Mouse (Mus musculus): ENCODE results near the gene Ace3. TPM values are rescaled to one million over a fixed set of nuclear protein-coding genes. Genes with fewer than 3 reads are reported as not detected.
A peak's percentile ranks its signal among the peaks of the same experiment; 100 is the strongest.
"Not testable (repeated sequence)": the region's sequence is repeated elsewhere in the genome, so short reads cannot be mapped to it uniquely, and the experiment has no call there.

Gene Ace3
- polyA plus RNA-seq, 1 experiment = not detected

- peaks cover 3% of the 10 kb centered on the region for H3K4me1 ChIP-seq (ENCODE audit: control insufficient read depth, insufficient read depth, low read length)
- H3K27me3 ChIP-seq (ENCODE audit: control insufficient read depth, insufficient read depth, low read length, poor library complexity, severe bottlenecking) = no peaks in the 10 kb centered on the region
- no peak for TF ChIP-seq POLR2A (IDR thresholded peaks at IDR 0.05; ENCODE audit: insufficient read depth, low read length)
- TF ChIP-seq CTCF (IDR thresholded peaks at IDR 0.05; ENCODE audit: low read depth, low read length) = no peak
- no peak for TF ChIP-seq EP300 (IDR thresholded peaks at IDR 0.05; ENCODE audit: insufficient read depth, low read depth, low read length)
- no peaks in the 10 kb centered on the region for H3K36me3 ChIP-seq (ENCODE audit: control insufficient read depth, insufficient read depth, low read length, poor library complexity, severe bottlenecking)
- no peak overlapping the region for H3K4me3 ChIP-seq (ENCODE audit: low read depth, low read length)
- no peak overlapping the region for H3K27ac ChIP-seq (ENCODE audit: insufficient read depth, low read length)
- no peak overlapping the region for H3K9ac ChIP-seq (ENCODE audit: low read depth, poor library complexity, severe bottlenecking)
- no peaks in the 10 kb centered on the region for H3K9me3 ChIP-seq (replicated peaks; ENCODE audit: control insufficient read depth, insufficient read depth, low read length, poor library complexity, severe bottlenecking)
These were observed 31.3 kb downstream of the Ace3 start for GRCm38 (mm10) chr11:106025774-106026173.

- Histone ChIP-seq H3K27me3 (ENCODE audit: control insufficient read depth, insufficient read depth, low read length, poor library complexity, severe bottlenecking) (no peaks in the 10 kb centered on the region), H3K4me1 (ENCODE audit: control insufficient read depth, insufficient read depth, low read length) (no peaks in the 10 kb centered on the region), H3K9ac (ENCODE audit: low read depth, poor library complexity, severe bottlenecking) (no peak overlapping the region), H3K36me3 (ENCODE audit: control insufficient read depth, insufficient read depth, low read length, poor library complexity, severe bottlenecking) (no peaks in the 10 kb centered on the region), H3K4me3 (ENCODE audit: low read depth, low read length) (no peak overlapping the region), H3K9me3 (replicated peaks; ENCODE audit: control insufficient read depth, insufficient read depth, low read length, poor library complexity, severe bottlenecking) (no peaks in the 10 kb centered on the region), H3K27ac (ENCODE audit: insufficient read depth, low read length) (no peak overlapping the region)
- no peak for TF ChIP-seq POLR2A (IDR thresholded peaks at IDR 0.05; ENCODE audit: insufficient read depth, low read length)
- no peak for TF ChIP-seq EP300 (IDR thresholded peaks at IDR 0.05; ENCODE audit: insufficient read depth, low read depth, low read length)
- peak; percentile 74 for TF ChIP-seq CTCF (IDR thresholded peaks at IDR 0.05; ENCODE audit: low read depth, low read length)
These were observed 32.1 kb downstream of the Ace3 start for GRCm38 (mm10) chr11:106026465-106027151.

DNA sequence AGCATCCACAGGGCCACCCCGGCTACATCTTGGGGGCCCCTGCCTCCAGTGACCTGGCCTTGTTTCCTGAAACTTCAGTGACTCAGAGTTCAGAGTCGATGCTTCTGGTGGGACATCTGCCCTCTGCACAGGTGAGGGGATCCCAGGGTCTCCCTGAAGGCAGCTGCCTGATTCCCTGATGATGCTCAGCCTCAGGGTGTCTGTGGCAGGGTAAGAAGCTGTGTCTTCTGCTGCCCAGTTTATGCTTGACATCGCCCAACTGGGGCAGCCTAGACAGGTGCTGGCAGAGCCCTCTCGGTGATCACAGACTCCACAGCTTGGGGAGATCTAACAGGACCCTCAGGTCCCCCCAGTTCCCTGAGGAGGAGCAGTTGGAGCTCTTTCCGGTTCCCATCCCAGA is 33.1 kb downstream of the Ace3 start:
- Histone ChIP-seq H3K4me3 (ENCODE audit: low read depth, low read length) (no peak overlapping the region), H3K36me3 (ENCODE audit: control insufficient read depth, insufficient read depth, low read length, poor library complexity, severe bottlenecking) (no peaks in the 10 kb centered on the region), H3K9me3 (replicated peaks; ENCODE audit: control insufficient read depth, insufficient read depth, low read length, poor library complexity, severe bottlenecking) (0 out of 2 replicates have a peak, but pooled peaks cover 3% of the 10 kb centered on the region), H3K9ac (ENCODE audit: low read depth, poor library complexity, severe bottlenecking) (no peak overlapping the region), H3K27ac (ENCODE audit: insufficient read depth, low read length) (no peak overlapping the region), H3K27me3 (ENCODE audit: control insufficient read depth, insufficient read depth, low read length, poor library complexity, severe bottlenecking) (no peaks in the 10 kb centered on the region), H3K4me1 (ENCODE audit: control insufficient read depth, insufficient read depth, low read length) (no peaks in the 10 kb centered on the region)
- no peak for TF ChIP-seq POLR2A (IDR thresholded peaks at IDR 0.05; ENCODE audit: insufficient read depth, low read length)
- no peak for TF ChIP-seq EP300 (IDR thresholded peaks at IDR 0.05; ENCODE audit: insufficient read depth, low read depth, low read length)
- TF ChIP-seq CTCF (IDR thresholded peaks at IDR 0.05; ENCODE audit: low read depth, low read length) = no peak

- H3K4me1 ChIP-seq (ENCODE audit: control insufficient read depth, insufficient read depth, low read length); H3K27me3 ChIP-seq (ENCODE audit: control insufficient read depth, insufficient read depth, low read length, poor library complexity, severe bottlenecking); H3K27ac ChIP-seq (ENCODE audit: insufficient read depth, low read length); H3K9me3 ChIP-seq (replicated peaks; ENCODE audit: control insufficient read depth, insufficient read depth, low read length, poor library complexity, severe bottlenecking); H3K36me3 ChIP-seq (ENCODE audit: control insufficient read depth, insufficient read depth, low read length, poor library complexity, severe bottlenecking): not testable (repeated sequence)
- Histone ChIP-seq H3K4me3 (ENCODE audit: low read depth, low read length) (peak overlapping the region; percentile 74), H3K9ac (ENCODE audit: low read depth, poor library complexity, severe bottlenecking) (peak overlapping the region; percentile 47; the same call in 1 of the 2 replicates)
These were observed 37.6 kb downstream of the Ace3 start for GRCm38 (mm10) chr11:106032074-106032473.

DNA sequence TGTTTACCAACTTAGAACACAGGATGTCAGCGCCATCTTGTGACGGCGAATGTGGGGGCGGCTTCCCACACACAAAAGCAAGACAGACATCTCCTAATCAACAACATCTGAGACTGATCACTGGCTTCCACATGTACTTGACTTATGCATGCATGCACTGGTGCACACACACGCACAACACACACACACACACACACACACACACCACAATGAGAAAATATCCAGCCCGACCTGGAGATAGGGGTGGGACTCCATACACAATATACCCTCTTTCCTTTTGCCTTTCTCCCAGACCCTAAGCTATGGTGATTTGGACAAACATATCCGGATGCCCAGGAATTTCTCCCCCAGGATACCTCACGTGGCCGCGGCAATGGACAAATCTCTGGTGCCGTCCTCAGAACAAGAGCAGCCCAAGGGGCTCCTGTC is 39.0 kb downstream of the Ace3 start:
- no peak for TF ChIP-seq CTCF (IDR thresholded peaks at IDR 0.05; ENCODE audit: low read depth, low read length)
- no peak for TF ChIP-seq EP300 (IDR thresholded peaks at IDR 0.05; ENCODE audit: insufficient read depth, low read depth, low read length)
- TF ChIP-seq POLR2A (IDR thresholded peaks at IDR 0.05; ENCODE audit: insufficient read depth, low read length) = no peak
- Histone ChIP-seq H3K36me3 (ENCODE audit: control insufficient read depth, insufficient read depth, low read length, poor library complexity, severe bottlenecking) (no peaks in the 10 kb centered on the region), H3K27ac (ENCODE audit: insufficient read depth, low read length) (peak overlapping the region; percentile 69), H3K9me3 (replicated peaks; ENCODE audit: control insufficient read depth, insufficient read depth, low read length, poor library complexity, severe bottlenecking) (0 out of 2 replicates have a peak, but pooled peaks cover 3% of the 10 kb centered on the region), H3K9ac (ENCODE audit: low read depth, poor library complexity, severe bottlenecking) (peak overlapping the region; percentile 41), H3K4me3 (ENCODE audit: low read depth, low read length) (peak overlapping the region; percentile 85), H3K4me1 (ENCODE audit: control insufficient read depth, insufficient read depth, low read length) (no peaks in the 10 kb centered on the region), H3K27me3 (ENCODE audit: control insufficient read depth, insufficient read depth, low read length, poor library complexity, severe bottlenecking) (no peaks in the 10 kb centered on the region)

GRCm38 (mm10) chr11:106034986-106035385 is 40.5 kb downstream of the Ace3 start:
- Histone ChIP-seq H3K4me3 (ENCODE audit: low read depth, low read length) (no peak overlapping the region), H3K36me3 (ENCODE audit: control insufficient read depth, insufficient read depth, low read length, poor library complexity, severe bottlenecking) (no peaks in the 10 kb centered on the region), H3K9me3 (replicated peaks; ENCODE audit: control insufficient read depth, insufficient read depth, low read length, poor library complexity, severe bottlenecking) (0 out of 2 replicates have a peak, but pooled peaks cover 3% of the 10 kb centered on the region), H3K4me1 (ENCODE audit: control insufficient read depth, insufficient read depth, low read length) (no peaks in the 10 kb centered on the region), H3K27me3 (ENCODE audit: control insufficient read depth, insufficient read depth, low read length, poor library complexity, severe bottlenecking) (no peaks in the 10 kb centered on the region), H3K27ac (ENCODE audit: insufficient read depth, low read length) (no peak overlapping the region), H3K9ac (ENCODE audit: low read depth, poor library complexity, severe bottlenecking) (no peak overlapping the region)
- TF ChIP-seq EP300 (IDR thresholded peaks at IDR 0.05; ENCODE audit: insufficient read depth, low read depth, low read length) (no peak), POLR2A (IDR thresholded peaks at IDR 0.05; ENCODE audit: insufficient read depth, low read length) (no peak), CTCF (IDR thresholded peaks at IDR 0.05; ENCODE audit: low read depth, low read length) (no peak)

Measured in ES-Bruce4 (cell line).